Mouse (Mus musculus) megakaryocyte-erythroid progenitor cell, adult 5-6 weeks (primary cell): ENCODE measurements around the gene Ripor1. TPM values are rescaled to one million over a fixed set of nuclear protein-coding genes. Genes with fewer than 3 reads are reported as not detected.

ENCODE experiments used
- ATAC-seq: replicated peaks from 2 replicates; pipeline ENCODE4 v1.8.0; 2016; ENCODE audit warnings: mild to moderate bottlenecking, inconsistent platforms; ENCODE audit not compliant: severe bottlenecking, poor library complexity, low FRiP score, low TSS enrichment
- total RNA-seq, 2 experiments: library from RNA; stranded (forward) in 1 of 2; stranded (reverse) in 1 of 2; fragments of 200-1000, 215-1000 nt in 1 of 2; fragments of >200 nt in 1 of 2; fragmentation: Nextera tagmentation in 1 of 2; gene quantifications; 2 replicates each; pipeline ENCODE4 v1.2.3; 2014 to 2017

Ripor1 gene
- total RNA-seq, 2 experiments from 2014 or later, result 16.7 to 206 TPM

DNA sequence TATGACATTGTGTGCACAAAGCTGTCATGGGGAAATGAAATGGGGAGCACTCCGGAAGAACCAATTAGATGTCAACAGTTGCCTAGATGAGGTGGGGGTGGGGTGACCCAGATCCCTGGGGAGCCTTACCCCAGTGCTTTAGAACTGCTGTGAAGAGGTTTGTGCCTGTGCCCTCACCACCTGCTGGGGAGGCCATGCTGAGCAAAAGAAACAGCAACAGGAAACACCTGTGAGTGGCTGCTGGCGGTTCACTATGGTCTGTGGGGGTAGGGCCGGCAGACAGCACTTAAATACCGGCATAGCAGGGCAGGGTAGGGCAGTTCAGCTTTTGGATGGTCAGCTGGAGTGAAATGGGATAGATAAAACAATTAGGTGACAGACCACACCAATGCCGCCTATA, 18.1 kb downstream of the Ripor1 start:
- ATAC-seq, result no peak

DNA sequence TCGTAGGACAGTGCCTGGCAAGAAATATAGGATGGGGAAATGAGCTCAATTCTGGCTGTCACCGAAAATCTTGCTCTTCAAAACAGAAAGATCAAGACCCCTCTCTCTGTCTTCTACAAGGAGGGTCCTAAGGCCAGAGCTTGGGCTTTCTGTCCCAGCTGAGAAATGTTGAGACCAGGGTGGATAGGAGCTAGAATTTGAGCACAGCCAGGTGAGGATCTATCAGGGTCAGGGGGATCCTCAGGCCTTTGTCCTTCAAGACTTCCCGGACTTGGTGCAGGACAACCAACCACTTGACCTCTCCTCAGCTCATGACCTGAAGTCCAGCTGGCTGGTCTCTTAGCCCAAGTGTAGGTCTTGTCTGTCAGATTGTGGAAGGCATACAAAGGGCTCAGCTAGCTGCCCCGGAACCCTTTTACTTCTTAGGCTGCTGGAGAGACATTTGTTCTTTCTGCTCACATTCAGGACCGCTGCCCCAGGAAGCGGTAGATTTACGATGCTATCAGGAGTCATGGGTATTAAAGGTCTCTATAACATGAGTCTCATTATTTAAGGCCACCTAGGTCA, 18.7 kb downstream of the Ripor1 start:
- no peak for ATAC-seq

- ATAC-seq, result no peak
Observed at GRCm38 (mm10) chr8:105624401-105624800, 19.3 kb downstream of the Ripor1 start.

- no peak for ATAC-seq
Observed at GRCm38 (mm10) chr8:105624831-105625230, 19.8 kb downstream of the Ripor1 start.

DNA sequence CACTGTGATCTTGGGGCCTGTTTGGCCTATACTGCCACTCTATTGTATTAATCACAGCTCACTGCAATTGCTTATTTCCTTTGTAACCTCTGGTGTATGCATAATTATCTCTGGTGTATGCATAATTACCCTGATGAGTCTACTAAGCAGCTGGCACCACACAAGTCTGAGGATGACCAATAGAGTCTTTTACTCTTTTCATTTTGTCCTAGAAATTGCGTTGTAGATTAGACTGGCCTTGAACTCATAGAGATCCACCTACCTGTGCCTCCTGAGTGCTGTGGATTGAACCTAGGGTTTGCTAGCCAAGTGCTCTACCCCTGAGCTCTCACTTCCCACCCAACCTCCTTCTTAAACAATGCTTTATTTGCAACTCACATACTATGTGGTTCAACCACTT, 21.0 kb downstream of the Ripor1 start:
- no peak for ATAC-seq

DNA sequence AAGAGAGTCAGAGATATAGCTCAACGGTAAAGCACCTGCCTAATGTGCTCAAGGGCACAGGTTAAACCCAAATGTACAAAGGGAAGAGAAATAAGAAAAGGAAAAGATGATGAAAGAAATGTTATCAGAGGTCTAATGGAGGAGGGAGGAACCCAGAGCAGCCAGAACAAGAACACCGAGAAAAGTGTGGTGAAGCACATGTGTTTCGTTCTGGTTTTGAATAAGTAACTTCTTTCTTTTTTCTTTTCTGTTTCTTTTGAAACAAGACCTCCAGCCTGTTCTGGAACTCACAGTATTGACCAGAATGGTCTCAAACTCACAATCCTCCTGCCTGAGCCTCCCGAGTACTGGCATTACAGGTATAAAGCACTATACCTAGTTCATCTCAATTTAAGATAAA, 24.3 kb downstream of the Ripor1 start:
- no peak for ATAC-seq

GRCm38 (mm10) chr8:105634771-105635458, 29.9 kb downstream of the Ripor1 start:
- no peak for ATAC-seq

GRCm38 (mm10) chr8:105635481-105635880, 30.4 kb downstream of the Ripor1 start:
- ATAC-seq, result no peak; the same call in 1 of the 2 replicates

- ATAC-seq, result peak; percentile 53
Observed at GRCm38 (mm10) chr8:105636018-105636962, 31.2 kb downstream of the Ripor1 start, which contains the start of gene Ctcf. Ctcf (plus strand) TSS chr8:105636568.

- no peak; the same call in 1 of the 2 replicates for ATAC-seq
Observed at GRCm38 (mm10) chr8:105636963-105637510, 32.0 kb downstream of the Ripor1 start, which contains the start of gene Agrp. Agrp (minus strand) TSS chr8:105637393.

- 0 out of 2 replicates have a peak, but pooled peaks have one; percentile 26 for ATAC-seq
Observed at GRCm38 (mm10) chr8:105637601-105638041, 32.6 kb downstream of the Ripor1 start.

- no peak for ATAC-seq
Observed at GRCm38 (mm10) chr8:105638510-105638909, 33.5 kb downstream of the Ripor1 start.

GRCm38 (mm10) chr8:105639835-105640234, 34.8 kb downstream of the Ripor1 start:
- no peak for ATAC-seq

DNA sequence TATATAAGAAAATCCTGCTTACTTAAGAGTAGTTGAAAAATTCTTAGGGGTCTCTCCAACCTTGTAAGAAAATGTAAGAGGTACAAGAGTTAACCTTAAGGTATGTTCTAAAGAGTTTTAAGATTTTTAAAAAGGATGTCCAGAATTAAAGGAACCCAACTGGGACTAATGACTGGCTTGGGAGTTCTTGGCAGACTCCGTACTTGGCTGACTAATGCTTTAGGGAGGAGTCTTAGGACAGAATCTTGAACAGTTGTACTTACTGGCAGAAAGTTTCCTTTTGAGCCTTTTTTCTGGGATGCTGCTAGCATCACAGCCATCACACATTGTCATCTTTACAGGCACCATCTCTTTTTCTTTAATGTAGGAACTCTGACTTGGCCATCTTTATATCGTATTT, 35.5 kb downstream of the Ripor1 start:
- no peak for ATAC-seq

DNA sequence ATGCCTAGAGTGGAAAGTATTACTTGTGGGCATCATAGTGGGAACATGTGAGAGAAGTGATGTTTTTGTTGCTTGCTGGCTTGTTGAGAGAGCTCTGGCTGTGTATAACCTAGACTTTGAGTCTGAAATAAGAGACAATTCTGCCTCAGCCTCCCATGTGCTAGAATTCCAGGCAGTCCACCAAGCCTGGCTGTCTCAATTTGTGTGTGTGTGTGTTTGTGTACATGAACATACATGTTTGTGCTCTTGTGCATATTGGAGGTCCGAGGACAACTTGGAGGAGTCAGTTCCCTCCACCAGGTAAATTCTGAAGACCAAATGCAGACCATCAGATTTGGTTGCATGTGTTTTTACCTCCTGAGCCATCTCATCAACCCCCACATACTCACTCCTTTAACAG, 40.1 kb downstream of the Ripor1 start:
- no peak for ATAC-seq

DNA sequence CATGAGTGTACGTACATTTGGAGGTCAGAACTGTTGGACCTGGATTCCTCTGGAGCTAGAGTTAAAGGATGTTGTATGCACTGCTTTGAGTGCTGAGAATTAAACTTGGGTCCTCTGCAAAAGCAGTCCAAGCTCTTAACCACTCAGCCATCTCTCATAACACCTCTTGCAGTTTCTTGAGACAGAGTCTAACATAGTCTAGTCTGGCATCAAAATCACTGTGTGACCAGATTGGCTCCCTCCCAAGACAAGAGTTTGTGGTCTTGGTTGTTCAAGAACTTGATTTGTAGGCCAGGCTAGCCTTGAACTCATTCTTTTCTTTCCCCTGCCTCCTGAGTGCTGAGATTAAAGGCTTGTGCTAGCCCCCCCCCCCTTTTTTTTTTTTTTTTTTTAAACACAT, 43.9 kb downstream of the Ripor1 start:
- no peak for ATAC-seq

DNA sequence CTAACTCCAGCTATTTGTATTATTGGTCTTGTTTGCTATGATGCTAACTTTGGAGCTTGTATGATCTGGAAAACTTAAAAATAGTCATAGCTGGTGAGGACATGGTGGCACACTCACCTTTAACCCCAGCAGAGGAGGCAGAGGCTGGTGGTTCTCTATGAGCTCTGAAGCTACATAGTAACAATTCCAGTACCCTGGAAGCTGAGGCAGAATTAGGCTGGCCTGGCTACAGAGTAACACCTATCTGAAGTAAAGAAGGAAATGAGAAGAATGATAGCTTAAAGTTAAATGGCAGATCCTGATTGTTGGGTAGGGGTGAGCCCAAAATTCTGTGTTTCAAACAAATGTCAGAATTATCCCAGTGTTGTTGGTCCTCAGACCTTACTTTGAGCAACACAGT, 52.6 kb downstream of the Ripor1 start:
- no peak for ATAC-seq

- peak; percentile 82 for ATAC-seq
Observed at GRCm38 (mm10) chr8:105661167-105661566, 56.1 kb downstream of the Ripor1 start.
